Mouse (Mus musculus): Measurements from ENCODE around the gene Pitpnb. TPM values are rescaled to one million over a fixed set of nuclear protein-coding genes. Genes with fewer than 3 reads are reported as not detected.
A peak's percentile ranks its signal among the peaks of the same experiment; 100 is the strongest.

Gene Pitpnb
- polyA plus RNA-seq, 1 experiment from 2014 or later = 33.3 TPM

GRCm38 (mm10) chr5:111399271-111399670 lies 68.7 kb downstream of the Pitpnb start:
- Histone ChIP-seq H3K4me2 (no peak overlapping the region), H3K9me3 (replicated peaks) (no peaks in the 10 kb centered on the region), H3K27ac (replicated peaks) (no peak overlapping the region), H3K36me3 (replicated peaks) (no peaks in the 10 kb centered on the region), H3K4me1 (replicated peaks) (peaks cover 6% of the 10 kb centered on the region), H3K4me3 (replicated peaks) (no peak overlapping the region), H3K27me3 (peaks cover 25% of the 10 kb centered on the region; the same call in 1 of the 2 replicates), H3K9ac (no peak overlapping the region)
- 45% methylated on average over 4 of the region's 4 CpGs for WGBS (ENCODE audit: insufficient replicate concordance)
- ATAC-seq (ENCODE audit: insufficient read depth) = no peak

- H3K4me1 ChIP-seq (replicated peaks) = peaks cover 6% of the 10 kb centered on the region
- H3K9me3 ChIP-seq (replicated peaks) = no peaks in the 10 kb centered on the region
- no peak overlapping the region for H3K9ac ChIP-seq
- H3K4me3 ChIP-seq (replicated peaks) = no peak overlapping the region
- no peak overlapping the region for H3K4me2 ChIP-seq
- WGBS (ENCODE audit: insufficient replicate concordance) = 70% methylated on average over 19 of the region's 19 CpGs
- no peak for ATAC-seq (ENCODE audit: insufficient read depth)
- H3K36me3 ChIP-seq (replicated peaks) = no peaks in the 10 kb centered on the region
- peaks cover 20% of the 10 kb centered on the region; the same call in 1 of the 2 replicates for H3K27me3 ChIP-seq
- H3K27ac ChIP-seq (replicated peaks) = no peak overlapping the region
Measured at GRCm38 (mm10) chr5:111401879-111402650, 71.5 kb downstream of the Pitpnb start.

DNA sequence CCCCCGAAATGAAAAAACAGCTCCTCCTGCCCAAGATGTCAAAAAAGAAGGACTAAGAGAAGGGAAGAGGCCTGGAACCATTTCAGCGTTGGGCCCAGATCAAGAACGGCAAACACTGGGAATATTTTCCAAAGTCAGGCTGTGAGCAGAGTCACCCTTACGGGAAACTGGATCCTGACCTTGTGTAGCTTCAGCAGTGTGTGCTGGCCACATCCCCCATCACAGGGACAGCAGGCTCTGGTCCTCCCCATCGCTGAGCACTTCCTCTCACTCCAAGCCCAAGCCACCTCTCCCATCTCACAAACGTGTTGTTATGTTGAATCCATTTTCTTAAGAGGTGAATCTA lies 72.1 kb downstream of the Pitpnb start:
- Histone ChIP-seq H3K27me3 (peaks cover 14% of the 10 kb centered on the region; the same call in 1 of the 2 replicates), H3K27ac (replicated peaks) (no peak overlapping the region), H3K4me3 (replicated peaks) (no peak overlapping the region), H3K4me2 (no peak overlapping the region), H3K36me3 (replicated peaks) (no peaks in the 10 kb centered on the region), H3K9ac (no peak overlapping the region), H3K9me3 (replicated peaks) (no peaks in the 10 kb centered on the region), H3K4me1 (replicated peaks) (peaks cover 6% of the 10 kb centered on the region)
- ATAC-seq (ENCODE audit: insufficient read depth) = no peak
- WGBS (ENCODE audit: insufficient replicate concordance) = 73% methylated on average over 6 of the region's 6 CpGs

GRCm38 (mm10) chr5:111404721-111405120 lies 74.2 kb downstream of the Pitpnb start:
- 59% methylated on average over 6 of the region's 6 CpGs for WGBS (ENCODE audit: insufficient replicate concordance)

GRCm38 (mm10) chr5:111408470-111409105 lies 78.0 kb downstream of the Pitpnb start:
- WGBS (ENCODE audit: insufficient replicate concordance) = 32% methylated on average over 14 of the region's 14 CpGs

More at GRCm38 (mm10) chr5:111404721-111405120, 74.2 kb downstream of the Pitpnb start:
- peaks cover 10% of the 10 kb centered on the region for H3K4me1 ChIP-seq (replicated peaks)
- no peak overlapping the region for H3K4me2 ChIP-seq
- no peak for ATAC-seq (ENCODE audit: insufficient read depth)
- no peak overlapping the region for H3K4me3 ChIP-seq (replicated peaks)
- H3K27ac ChIP-seq (replicated peaks) = no peak overlapping the region
- H3K9me3 ChIP-seq (replicated peaks) = no peaks in the 10 kb centered on the region
- no peaks in the 10 kb centered on the region for H3K36me3 ChIP-seq (replicated peaks)
- H3K27me3 ChIP-seq = peaks cover 17% of the 10 kb centered on the region
- no peak overlapping the region for H3K9ac ChIP-seq

GRCm38 (mm10) chr5:111409412-111410044 lies 79.0 kb downstream of the Pitpnb start:
- H3K27ac ChIP-seq (replicated peaks) = no peak overlapping the region
- 0% methylated on average over 1 of the region's 1 CpGs for WGBS (ENCODE audit: insufficient replicate concordance)
- peaks cover 5% of the 10 kb centered on the region for H3K4me1 ChIP-seq (replicated peaks)
- no peak overlapping the region for H3K4me2 ChIP-seq
- H3K4me3 ChIP-seq (replicated peaks) = no peak overlapping the region
- H3K9me3 ChIP-seq (replicated peaks) = no peaks in the 10 kb centered on the region
- no peak overlapping the region for H3K9ac ChIP-seq
- H3K36me3 ChIP-seq (replicated peaks) = no peaks in the 10 kb centered on the region
- H3K27me3 ChIP-seq = peaks cover 37% of the 10 kb centered on the region
- no peak for ATAC-seq (ENCODE audit: insufficient read depth)

More at GRCm38 (mm10) chr5:111408470-111409105, 78.0 kb downstream of the Pitpnb start:
- no peak overlapping the region for H3K9ac ChIP-seq
- peaks cover 28% of the 10 kb centered on the region for H3K27me3 ChIP-seq
- H3K36me3 ChIP-seq (replicated peaks) = no peaks in the 10 kb centered on the region
- H3K4me3 ChIP-seq (replicated peaks) = no peak overlapping the region
- no peak overlapping the region for H3K27ac ChIP-seq (replicated peaks)
- no peak for ATAC-seq (ENCODE audit: insufficient read depth)
- no peaks in the 10 kb centered on the region for H3K9me3 ChIP-seq (replicated peaks)
- peaks cover 3% of the 10 kb centered on the region; the same call in 1 of the 2 replicates for H3K4me1 ChIP-seq (replicated peaks)
- no peak overlapping the region for H3K4me2 ChIP-seq

DNA sequence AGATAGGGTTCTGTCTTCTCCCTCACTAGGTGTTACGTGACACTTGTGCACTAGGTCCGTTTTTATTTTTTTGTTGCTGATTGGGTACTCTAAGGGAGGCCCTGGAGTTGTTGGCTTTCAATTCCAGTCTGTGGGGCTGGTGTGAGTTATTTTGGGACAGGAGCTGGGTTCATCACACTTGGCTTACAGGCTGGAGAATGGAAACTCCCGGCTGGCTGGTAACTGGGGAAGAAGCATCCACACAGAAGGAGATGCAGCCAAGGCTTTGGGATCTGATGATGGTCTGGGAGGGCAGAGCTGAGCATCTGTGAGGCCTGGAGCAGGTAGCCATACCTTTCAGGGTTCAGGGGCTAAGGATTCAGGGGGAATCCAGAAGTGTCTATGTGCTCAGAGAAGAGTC lies 80.1 kb downstream of the Pitpnb start:
- no peak overlapping the region for H3K9ac ChIP-seq
- no peaks in the 10 kb centered on the region for H3K36me3 ChIP-seq (replicated peaks)
- no peaks in the 10 kb centered on the region for H3K9me3 ChIP-seq (replicated peaks)
- WGBS (ENCODE audit: insufficient replicate concordance) = 39% methylated on average over 3 of the region's 3 CpGs
- H3K4me1 ChIP-seq (replicated peaks) = peaks cover 5% of the 10 kb centered on the region
- no peak overlapping the region for H3K27ac ChIP-seq (replicated peaks)
- no peak overlapping the region for H3K4me2 ChIP-seq
- H3K27me3 ChIP-seq = peaks cover 49% of the 10 kb centered on the region
- no peak overlapping the region for H3K4me3 ChIP-seq (replicated peaks)
- no peak for ATAC-seq (ENCODE audit: insufficient read depth)

GRCm38 (mm10) chr5:111414192-111414591 lies 83.6 kb downstream of the Pitpnb start:
- Histone ChIP-seq H3K4me3 (replicated peaks) (no peak overlapping the region), H3K9ac (no peak overlapping the region), H3K27ac (replicated peaks) (no peak overlapping the region), H3K27me3 (peaks cover 80% of the 10 kb centered on the region), H3K4me1 (replicated peaks) (peaks cover 6% of the 10 kb centered on the region), H3K36me3 (replicated peaks) (no peaks in the 10 kb centered on the region), H3K4me2 (no peak overlapping the region), H3K9me3 (replicated peaks) (no peaks in the 10 kb centered on the region)
- 0% methylated on average over 5 of the region's 5 CpGs for WGBS (ENCODE audit: insufficient replicate concordance)
- ATAC-seq (ENCODE audit: insufficient read depth) = no peak

GRCm38 (mm10) chr5:111414770-111415249 lies 84.2 kb downstream of the Pitpnb start:
- Histone ChIP-seq H3K4me1 (replicated peaks) (peaks cover 12% of the 10 kb centered on the region), H3K4me3 (replicated peaks) (no peak overlapping the region), H3K27ac (replicated peaks) (no peak overlapping the region), H3K36me3 (replicated peaks) (no peaks in the 10 kb centered on the region), H3K4me2 (no peak overlapping the region), H3K9ac (no peak overlapping the region), H3K27me3 (peaks cover 86% of the 10 kb centered on the region), H3K9me3 (replicated peaks) (no peaks in the 10 kb centered on the region)
- ATAC-seq (ENCODE audit: insufficient read depth) = no peak
- WGBS (ENCODE audit: insufficient replicate concordance) = 39% methylated on average over 4 of the region's 4 CpGs

DNA sequence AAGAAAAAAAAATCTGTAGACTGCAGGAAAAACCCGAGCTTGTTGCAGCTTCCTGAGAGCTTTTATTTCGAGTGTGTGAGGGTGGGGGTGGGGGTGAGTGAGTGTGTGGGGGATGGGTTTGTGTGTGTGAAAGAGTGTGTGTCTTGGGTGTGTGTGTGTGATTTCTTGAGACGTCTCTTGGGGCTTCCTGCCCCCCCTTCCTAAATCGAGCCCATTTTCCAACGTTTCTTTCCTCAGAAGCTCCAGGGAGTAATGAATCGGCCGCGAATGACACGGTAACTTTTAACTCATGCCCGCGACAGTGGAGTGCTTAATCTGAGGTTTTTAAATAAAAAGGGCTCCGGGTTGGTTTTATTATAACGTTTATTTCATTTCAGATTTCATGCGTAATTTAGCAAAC lies 85.0 kb downstream of the Pitpnb start:
- no peak for ATAC-seq (ENCODE audit: insufficient read depth)
- Histone ChIP-seq H3K27me3 (peaks cover 93% of the 10 kb centered on the region), H3K4me1 (replicated peaks) (peaks cover 18% of the 10 kb centered on the region), H3K27ac (replicated peaks) (no peak overlapping the region), H3K9ac (no peak overlapping the region), H3K4me3 (replicated peaks) (no peak overlapping the region), H3K4me2 (peak overlapping the region; percentile 66), H3K36me3 (replicated peaks) (no peaks in the 10 kb centered on the region), H3K9me3 (replicated peaks) (no peaks in the 10 kb centered on the region)
- 3% methylated on average over 14 of the region's 14 CpGs for WGBS (ENCODE audit: insufficient replicate concordance)

GRCm38 (mm10) chr5:111416048-111416447 lies 85.5 kb downstream of the Pitpnb start:
- peaks cover 18% of the 10 kb centered on the region for H3K4me1 ChIP-seq (replicated peaks)
- peak overlapping the region; percentile 66 for H3K4me2 ChIP-seq
- no peak for ATAC-seq (ENCODE audit: insufficient read depth)
- 2% methylated on average over 13 of the region's 13 CpGs for WGBS (ENCODE audit: insufficient replicate concordance)
- no peaks in the 10 kb centered on the region for H3K9me3 ChIP-seq (replicated peaks)
- H3K27me3 ChIP-seq = peaks cover 95% of the 10 kb centered on the region
- no peak overlapping the region for H3K9ac ChIP-seq
- no peak overlapping the region for H3K27ac ChIP-seq (replicated peaks)
- H3K4me3 ChIP-seq (replicated peaks) = peak overlapping the region; percentile 57; the same call in 1 of the 2 replicates
- no peaks in the 10 kb centered on the region for H3K36me3 ChIP-seq (replicated peaks)
